Mouse (Mus musculus) cerebellum, adult 9-10 months (tissue): Measurements from ENCODE around the gene Klhl6.

Experiments
- DNase-seq: peaks from one replicate; pipeline ENCODE4 v3.0.0; 2022

Klhl6 gene

GRCm38 (mm10) chr16:19968666-19969065, 14.2 kb downstream of the Klhl6 start:
- no peak for DNase-seq

- DNase-seq: no peak
These were observed 14.9 kb downstream of the Klhl6 start for GRCm38 (mm10) chr16:19967897-19968392.

- DNase-seq: no peak
These were observed 15.9 kb downstream of the Klhl6 start for GRCm38 (mm10) chr16:19966976-19967375.

- DNase-seq: no peak
These were observed 16.4 kb downstream of the Klhl6 start for GRCm38 (mm10) chr16:19966437-19966836.

- DNase-seq: no peak
These were observed 19.9 kb downstream of the Klhl6 start for GRCm38 (mm10) chr16:19962951-19963350.

GRCm38 (mm10) chr16:19961070-19961469, 21.8 kb downstream of the Klhl6 start:
- DNase-seq: no peak

- DNase-seq: no peak
These were observed 22.3 kb downstream of the Klhl6 start for GRCm38 (mm10) chr16:19960407-19961058.

GRCm38 (mm10) chr16:19957051-19957450, 25.8 kb downstream of the Klhl6 start:
- DNase-seq: no peak

GRCm38 (mm10) chr16:19947336-19947735, 35.5 kb downstream of the Klhl6 start:
- no peak for DNase-seq

- DNase-seq: no peak
These were observed 36.1 kb downstream of the Klhl6 start for GRCm38 (mm10) chr16:19946578-19947298.

- no peak for DNase-seq
These were observed 62.0 kb downstream of the Klhl6 start for GRCm38 (mm10) chr16:19920823-19921222.

GRCm38 (mm10) chr16:19918286-19918685, 64.6 kb downstream of the Klhl6 start:
- no peak for DNase-seq

GRCm38 (mm10) chr16:19912582-19912981, 70.3 kb downstream of the Klhl6 start:
- DNase-seq: no peak

GRCm38 (mm10) chr16:19908291-19908690, 74.5 kb downstream of the Klhl6 start:
- DNase-seq: no peak

- peak; percentile 4 for DNase-seq
These were observed 75.7 kb downstream of the Klhl6 start for GRCm38 (mm10) chr16:19907103-19907502.

- DNase-seq: no peak
These were observed 77.9 kb downstream of the Klhl6 start for GRCm38 (mm10) chr16:19904734-19905479.

GRCm38 (mm10) chr16:19903792-19904191, 79.0 kb downstream of the Klhl6 start:
- no peak for DNase-seq
